Mouse (Mus musculus): ENCODE measurements around the gene Trex1. TPM values are rescaled to one million over a fixed set of nuclear protein-coding genes. Genes with fewer than 3 reads are reported as not detected.

The Trex1 gene
- polyA plus RNA-seq, 1 experiment from 2014 or later = 13.3 TPM

- H3K4me3 ChIP-seq (ENCODE audit: low read length) = peak overlapping the region; percentile 78
- ATAC-seq (ENCODE audit: low FRiP score, low TSS enrichment) = no peak; the same call in 1 of the 2 replicates
- peak overlapping the region; percentile 99 for H3K27ac ChIP-seq (ENCODE audit: low read depth, low read length)
- H3K36me3 ChIP-seq (ENCODE audit: control insufficient read depth, insufficient read depth, low read length) = peaks cover 11% of the 10 kb centered on the region
- peak overlapping the region; percentile 91; the same call in 1 of the 2 replicates for H3K9ac ChIP-seq (ENCODE audit: low read depth, low read length)
- peaks cover 49% of the 10 kb centered on the region for H3K4me1 ChIP-seq (ENCODE audit: control insufficient read depth, insufficient read depth, low read length)
- peak overlapping the region; percentile 54 for H3K4me2 ChIP-seq (replicated peaks; ENCODE audit: low read depth, low read length)
- no peaks in the 10 kb centered on the region for H3K9me3 ChIP-seq (ENCODE audit: control insufficient read depth, low read length)
- H3K27me3 ChIP-seq (ENCODE audit: control insufficient read depth, insufficient read depth, low read length) = no peaks in the 10 kb centered on the region
- 12% methylated on average over 11 of the region's 11 CpGs for WGBS
Observed at GRCm38 (mm10) chr9:109093786-109094552, 34.4 kb upstream of the Trex1 start.

GRCm38 (mm10) chr9:109092799-109093198 lies 33.3 kb upstream of the Trex1 start:
- Histone ChIP-seq H3K4me3 (ENCODE audit: low read length) (no peak overlapping the region), H3K36me3 (ENCODE audit: control insufficient read depth, insufficient read depth, low read length) (peaks cover 11% of the 10 kb centered on the region), H3K9ac (ENCODE audit: low read depth, low read length) (no peak overlapping the region), H3K27ac (ENCODE audit: low read depth, low read length) (0 out of 2 replicates have a peak overlapping the region, but pooled peaks have one; percentile 32), H3K27me3 (ENCODE audit: control insufficient read depth, insufficient read depth, low read length) (no peaks in the 10 kb centered on the region), H3K4me2 (replicated peaks; ENCODE audit: low read depth, low read length) (no peak overlapping the region), H3K9me3 (ENCODE audit: control insufficient read depth, low read length) (no peaks in the 10 kb centered on the region), H3K4me1 (ENCODE audit: control insufficient read depth, insufficient read depth, low read length) (peaks cover 37% of the 10 kb centered on the region)
- ATAC-seq (ENCODE audit: low FRiP score, low TSS enrichment) = no peak
- 44% methylated on average over 6 of the region's 6 CpGs for WGBS

GRCm38 (mm10) chr9:109091802-109092201 lies 32.3 kb upstream of the Trex1 start:
- WGBS = 84% methylated on average over 8 of the region's 8 CpGs
- Histone ChIP-seq H3K4me2 (replicated peaks; ENCODE audit: low read depth, low read length) (no peak overlapping the region), H3K36me3 (ENCODE audit: control insufficient read depth, insufficient read depth, low read length) (peaks cover 11% of the 10 kb centered on the region), H3K27ac (ENCODE audit: low read depth, low read length) (no peak overlapping the region), H3K9me3 (ENCODE audit: control insufficient read depth, low read length) (no peaks in the 10 kb centered on the region), H3K4me1 (ENCODE audit: control insufficient read depth, insufficient read depth, low read length) (peaks cover 31% of the 10 kb centered on the region), H3K27me3 (ENCODE audit: control insufficient read depth, insufficient read depth, low read length) (no peaks in the 10 kb centered on the region), H3K4me3 (ENCODE audit: low read length) (no peak overlapping the region), H3K9ac (ENCODE audit: low read depth, low read length) (no peak overlapping the region)
- no peak for ATAC-seq (ENCODE audit: low FRiP score, low TSS enrichment)

GRCm38 (mm10) chr9:109090446-109090845 lies 30.9 kb upstream of the Trex1 start:
- no peak overlapping the region for H3K4me3 ChIP-seq (ENCODE audit: low read length)
- no peak for ATAC-seq (ENCODE audit: low FRiP score, low TSS enrichment)
- H3K9ac ChIP-seq (ENCODE audit: low read depth, low read length) = no peak overlapping the region
- H3K9me3 ChIP-seq (ENCODE audit: control insufficient read depth, low read length) = no peaks in the 10 kb centered on the region
- H3K27ac ChIP-seq (ENCODE audit: low read depth, low read length) = no peak overlapping the region
- H3K27me3 ChIP-seq (ENCODE audit: control insufficient read depth, insufficient read depth, low read length) = no peaks in the 10 kb centered on the region
- H3K4me1 ChIP-seq (ENCODE audit: control insufficient read depth, insufficient read depth, low read length) = peaks cover 26% of the 10 kb centered on the region
- WGBS = 56% methylated on average over 15 of the region's 15 CpGs
- no peak overlapping the region for H3K4me2 ChIP-seq (replicated peaks; ENCODE audit: low read depth, low read length)
- peaks cover 11% of the 10 kb centered on the region for H3K36me3 ChIP-seq (ENCODE audit: control insufficient read depth, insufficient read depth, low read length)

GRCm38 (mm10) chr9:109087987-109088386 lies 28.5 kb upstream of the Trex1 start:
- no peak overlapping the region for H3K27ac ChIP-seq (ENCODE audit: low read depth, low read length)
- WGBS = 16% methylated on average over 5 of the region's 5 CpGs
- ATAC-seq (ENCODE audit: low FRiP score, low TSS enrichment) = peak; percentile 32; the same call in 1 of the 2 replicates

GRCm38 (mm10) chr9:109084922-109085321 lies 25.4 kb upstream of the Trex1 start:
- Histone ChIP-seq H3K9me3 (ENCODE audit: control insufficient read depth, low read length) (no peaks in the 10 kb centered on the region), H3K27ac (ENCODE audit: low read depth, low read length) (no peak overlapping the region), H3K36me3 (ENCODE audit: control insufficient read depth, insufficient read depth, low read length) (peaks cover 10% of the 10 kb centered on the region; the same call in 1 of the 2 replicates), H3K4me3 (ENCODE audit: low read length) (no peak overlapping the region), H3K4me2 (replicated peaks; ENCODE audit: low read depth, low read length) (no peak overlapping the region), H3K4me1 (ENCODE audit: control insufficient read depth, insufficient read depth, low read length) (peaks cover 15% of the 10 kb centered on the region), H3K27me3 (ENCODE audit: control insufficient read depth, insufficient read depth, low read length) (no peaks in the 10 kb centered on the region), H3K9ac (ENCODE audit: low read depth, low read length) (no peak overlapping the region)
- ATAC-seq (ENCODE audit: low FRiP score, low TSS enrichment) = no peak
- WGBS = 21% methylated on average over 2 of the region's 2 CpGs

More at GRCm38 (mm10) chr9:109087987-109088386, 28.5 kb upstream of the Trex1 start:
- Histone ChIP-seq H3K4me2 (replicated peaks; ENCODE audit: low read depth, low read length) (no peak overlapping the region), H3K27me3 (ENCODE audit: control insufficient read depth, insufficient read depth, low read length) (no peaks in the 10 kb centered on the region), H3K4me3 (ENCODE audit: low read length) (no peak overlapping the region), H3K36me3 (ENCODE audit: control insufficient read depth, insufficient read depth, low read length) (peaks cover 11% of the 10 kb centered on the region), H3K9ac (ENCODE audit: low read depth, low read length) (peak overlapping the region; percentile 29; the same call in 1 of the 2 replicates), H3K4me1 (ENCODE audit: control insufficient read depth, insufficient read depth, low read length) (peaks cover 8% of the 10 kb centered on the region), H3K9me3 (ENCODE audit: control insufficient read depth, low read length) (no peaks in the 10 kb centered on the region)

GRCm38 (mm10) chr9:109082124-109082800 lies 22.7 kb upstream of the Trex1 start, which contains the start of the genes Ccdc51 and Tma7:
Gene Ccdc51 (plus strand): TSS chr9:109082493.
Gene Tma7 (minus strand): TSS chr9:109082587.
- H3K9me3 ChIP-seq (ENCODE audit: control insufficient read depth, low read length) = no peaks in the 10 kb centered on the region
- H3K27ac ChIP-seq (ENCODE audit: low read depth, low read length) = peak within 1 kb of the TSS; percentile 73
- peak; percentile 97 for ATAC-seq (ENCODE audit: low FRiP score, low TSS enrichment)
- H3K36me3 ChIP-seq (ENCODE audit: control insufficient read depth, insufficient read depth, low read length) = peaks cover 21% of the 10 kb centered on the region
- peak within 1 kb of the TSS; percentile 79 for H3K4me3 ChIP-seq (ENCODE audit: low read length)
- no peaks in the 10 kb centered on the region for H3K27me3 ChIP-seq (ENCODE audit: control insufficient read depth, insufficient read depth, low read length)
- H3K4me2 ChIP-seq (replicated peaks; ENCODE audit: low read depth, low read length) = peak within 1 kb of the TSS; percentile 75
- peaks cover 10% of the 10 kb centered on the region for H3K4me1 ChIP-seq (ENCODE audit: control insufficient read depth, insufficient read depth, low read length)
- peak within 1 kb of the TSS; percentile 90 for H3K9ac ChIP-seq (ENCODE audit: low read depth, low read length)
- WGBS = under 1% methylated on average over 37 of the region's 37 CpGs

GRCm38 (mm10) chr9:109081749-109082123 lies 22.2 kb upstream of the Trex1 start:
- Histone ChIP-seq H3K36me3 (ENCODE audit: control insufficient read depth, insufficient read depth, low read length) (peaks cover 21% of the 10 kb centered on the region), H3K9ac (ENCODE audit: low read depth, low read length) (peak overlapping the region; percentile 90), H3K9me3 (ENCODE audit: control insufficient read depth, low read length) (no peaks in the 10 kb centered on the region), H3K4me1 (ENCODE audit: control insufficient read depth, insufficient read depth, low read length) (peaks cover 10% of the 10 kb centered on the region), H3K27ac (ENCODE audit: low read depth, low read length) (peak overlapping the region; percentile 73), H3K27me3 (ENCODE audit: control insufficient read depth, insufficient read depth, low read length) (no peaks in the 10 kb centered on the region), H3K4me2 (replicated peaks; ENCODE audit: low read depth, low read length) (peak overlapping the region; percentile 75), H3K4me3 (ENCODE audit: low read length) (peak overlapping the region; percentile 79)
- peak; percentile 47; the same call in 1 of the 2 replicates for ATAC-seq (ENCODE audit: low FRiP score, low TSS enrichment)
- 4% methylated on average over 11 of the region's 11 CpGs for WGBS

Data from kidney, embryonic 14.5 days (tissue).